Mouse (Mus musculus) stomach, embryonic 15.5 days (tissue): ENCODE data around the gene Psmd14. TPM values are rescaled to one million over a fixed set of nuclear protein-coding genes. Genes with fewer than 3 reads are reported as not detected.

ENCODE experiments used
- ATAC-seq: fragments of 200-750 bp; cut with Nextera tagmentation; 2 replicates; pipeline ENCODE4 v1.8.0; 2017; ENCODE audit warnings: low read depth, moderate number of reproducible peaks, moderate TSS enrichment; ENCODE audit not compliant: insufficient read depth, low FRiP score
- H3K27ac ChIP-seq: fragments of 300-500 bp; sonication (generic); 2 replicates; pipeline ENCODE4 v1.5.1; 2015; ENCODE audit warnings: mild to moderate bottlenecking, inconsistent platforms
- H3K27me3 ChIP-seq: fragments of 300-500 bp; sonication (generic); replicated peaks from 2 replicates; pipeline ENCODE4 v1.6.1; 2015; ENCODE audit warnings: inconsistent platforms
- H3K36me3 ChIP-seq: fragments of 300-500 bp; sonication (generic); 2 replicates; pipeline ENCODE4 v1.6.1; 2015; ENCODE audit warnings: inconsistent platforms
- H3K4me1 ChIP-seq: fragments of 300-500 bp; sonication (generic); 2 replicates; pipeline ENCODE4 v1.6.1; 2015; ENCODE audit warnings: inconsistent platforms
- H3K4me2 ChIP-seq: fragments of 300-500 bp; sonication (generic); 2 replicates; pipeline ENCODE4 v1.6.1; 2015; ENCODE audit warnings: mild to moderate bottlenecking, inconsistent platforms
- H3K4me3 ChIP-seq: fragments of 300-500 bp; sonication (generic); replicated peaks from 2 replicates; pipeline ENCODE4 v1.5.1; 2015; ENCODE audit warnings: inconsistent platforms
- H3K9ac ChIP-seq: fragments of 300-500 bp; sonication (generic); 2 replicates; pipeline ENCODE4 v1.6.1; 2015; ENCODE audit warnings: inconsistent platforms
- H3K9me3 ChIP-seq: fragments of 300-500 bp; sonication (generic); 2 replicates; pipeline ENCODE4 v1.6.1; 2016; ENCODE audit warnings: inconsistent platforms
- WGBS: fragments of 180-500 bp; shearing (Covaris S2); methylation state at CpG from one replicate; pipeline ENCODE4 v1.1.7; 2015; 5-methylcytosine and 5-hydroxymethylcytosine counted together
- polyA plus RNA-seq: library from polyadenylated mRNA; unstranded; fragments of >200 nt; fragmentation: Nextera tagmentation; extraction: Ambion mirVana; gene quantifications from 2 replicates; pipeline ENCODE4 v1.2.1, GENCODE M21; 2015

Psmd14 gene
- polyA plus RNA-seq, 1 experiment from 2014 or later = 180 TPM

DNA sequence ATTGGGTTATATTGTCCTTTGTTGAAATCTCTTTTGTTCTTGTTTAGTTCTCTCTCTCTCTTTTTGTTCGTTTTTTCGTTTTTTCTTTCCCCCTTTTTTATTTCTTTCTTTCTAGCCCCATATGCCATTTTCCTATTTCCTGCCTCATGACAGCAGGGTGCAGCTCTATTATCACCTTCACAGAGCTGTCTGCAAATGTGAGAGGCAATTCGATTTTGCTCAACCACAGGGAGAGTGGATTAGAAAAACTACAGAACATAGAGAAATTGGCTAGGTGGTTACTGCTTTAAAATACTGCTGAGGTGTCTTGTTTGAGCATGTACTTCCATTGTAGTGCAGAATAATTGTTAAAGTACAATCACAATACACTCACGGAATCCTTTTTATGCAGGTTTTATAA lies 54.0 kb downstream of the Psmd14 start:
- H3K9me3 ChIP-seq = no peaks in the 10 kb centered on the region
- H3K27ac ChIP-seq = no peak overlapping the region
- H3K9ac ChIP-seq = no peak overlapping the region
- no peaks in the 10 kb centered on the region for H3K36me3 ChIP-seq
- no peak overlapping the region for H3K4me3 ChIP-seq
- H3K27me3 ChIP-seq = no peaks in the 10 kb centered on the region
- ATAC-seq = no peak
- 74% methylated on average over 4 of the region's 4 CpGs for WGBS
- H3K4me1 ChIP-seq = no peaks in the 10 kb centered on the region
- no peak overlapping the region for H3K4me2 ChIP-seq

DNA sequence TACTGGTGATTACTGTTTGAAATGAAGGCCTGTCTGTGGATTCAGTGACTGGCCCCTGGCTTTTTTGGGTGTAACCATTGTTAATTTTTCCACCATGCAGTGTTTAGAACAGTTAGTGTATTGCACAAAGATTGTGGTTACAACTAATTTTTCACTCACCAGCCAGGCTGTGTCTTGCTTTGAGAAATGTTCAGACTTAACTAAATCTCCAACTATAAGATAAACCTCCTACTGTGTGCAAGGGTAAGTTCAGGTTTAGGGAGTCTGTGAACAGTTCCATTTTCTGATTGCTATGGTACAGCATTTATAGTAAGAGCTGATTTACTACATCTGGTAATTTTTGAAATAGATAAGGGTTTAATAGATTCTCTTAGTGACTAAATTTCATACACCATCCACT lies 69.3 kb downstream of the Psmd14 start:
- no peaks in the 10 kb centered on the region for H3K4me1 ChIP-seq
- H3K27ac ChIP-seq = no peak overlapping the region

DNA sequence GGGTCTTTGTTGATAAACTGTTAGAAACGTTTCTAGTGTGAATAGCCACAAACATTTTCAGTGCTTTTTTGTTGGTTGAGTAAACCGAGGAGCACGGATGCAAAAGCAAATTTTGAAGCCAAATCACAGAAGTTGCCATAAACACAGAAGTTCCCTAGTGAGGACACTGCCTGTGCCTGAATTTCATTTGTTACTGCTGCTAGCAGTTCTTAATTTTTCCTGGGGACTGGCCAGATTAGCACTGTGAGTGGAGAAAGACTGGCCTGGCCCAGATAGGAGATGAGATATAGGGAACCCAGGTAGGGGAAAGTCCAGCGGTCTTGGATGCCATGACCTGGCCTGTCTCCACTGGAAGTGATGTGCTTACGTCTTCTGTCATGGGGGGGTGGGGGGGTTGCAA lies 83.5 kb downstream of the Psmd14 start:
- ATAC-seq = no peak
- no peaks in the 10 kb centered on the region for H3K27me3 ChIP-seq
- no peak overlapping the region for H3K4me2 ChIP-seq
- H3K4me1 ChIP-seq = no peaks in the 10 kb centered on the region
- no peaks in the 10 kb centered on the region for H3K36me3 ChIP-seq
- no peak overlapping the region for H3K4me3 ChIP-seq
- H3K9me3 ChIP-seq = no peaks in the 10 kb centered on the region
- H3K9ac ChIP-seq = no peak overlapping the region
- 66% methylated on average over 5 of the region's 5 CpGs for WGBS
- H3K27ac ChIP-seq = no peak overlapping the region

More for the DNA sequence above, 69.3 kb downstream of the Psmd14 start:
- Histone ChIP-seq H3K9ac (no peak overlapping the region), H3K27me3 (no peaks in the 10 kb centered on the region), H3K9me3 (no peaks in the 10 kb centered on the region), H3K36me3 (peaks cover 8% of the 10 kb centered on the region; the same call in 1 of the 2 replicates), H3K4me3 (no peak overlapping the region), H3K4me2 (no peak overlapping the region)
- no peak for ATAC-seq

DNA sequence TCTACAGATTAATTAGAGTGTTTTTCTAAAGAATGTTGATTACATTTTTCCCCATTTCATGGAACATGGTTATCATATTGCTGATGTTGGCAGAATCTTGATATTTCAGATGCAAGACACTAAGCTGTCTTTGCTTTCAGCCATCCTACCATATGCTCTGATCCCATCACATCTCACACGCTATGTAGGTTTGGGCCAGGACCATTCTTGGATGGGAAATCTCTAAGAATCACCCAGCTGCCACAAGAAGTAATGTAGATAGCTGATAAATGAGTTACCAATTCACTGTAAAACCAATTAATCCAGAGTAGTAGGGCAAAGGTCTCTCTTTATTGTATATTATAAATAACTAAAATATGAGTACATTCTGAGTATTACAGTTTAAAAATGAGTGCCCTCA lies 86.6 kb downstream of the Psmd14 start:
- H3K36me3 ChIP-seq = no peaks in the 10 kb centered on the region
- 94% methylated on average over 1 of the region's 1 CpGs for WGBS
- H3K4me2 ChIP-seq = no peak overlapping the region
- no peak overlapping the region for H3K4me3 ChIP-seq
- no peak overlapping the region for H3K9ac ChIP-seq
- no peak for ATAC-seq
- H3K4me1 ChIP-seq = no peaks in the 10 kb centered on the region
- no peaks in the 10 kb centered on the region for H3K9me3 ChIP-seq
- no peak overlapping the region for H3K27ac ChIP-seq
- H3K27me3 ChIP-seq = peaks cover 14% of the 10 kb centered on the region

DNA sequence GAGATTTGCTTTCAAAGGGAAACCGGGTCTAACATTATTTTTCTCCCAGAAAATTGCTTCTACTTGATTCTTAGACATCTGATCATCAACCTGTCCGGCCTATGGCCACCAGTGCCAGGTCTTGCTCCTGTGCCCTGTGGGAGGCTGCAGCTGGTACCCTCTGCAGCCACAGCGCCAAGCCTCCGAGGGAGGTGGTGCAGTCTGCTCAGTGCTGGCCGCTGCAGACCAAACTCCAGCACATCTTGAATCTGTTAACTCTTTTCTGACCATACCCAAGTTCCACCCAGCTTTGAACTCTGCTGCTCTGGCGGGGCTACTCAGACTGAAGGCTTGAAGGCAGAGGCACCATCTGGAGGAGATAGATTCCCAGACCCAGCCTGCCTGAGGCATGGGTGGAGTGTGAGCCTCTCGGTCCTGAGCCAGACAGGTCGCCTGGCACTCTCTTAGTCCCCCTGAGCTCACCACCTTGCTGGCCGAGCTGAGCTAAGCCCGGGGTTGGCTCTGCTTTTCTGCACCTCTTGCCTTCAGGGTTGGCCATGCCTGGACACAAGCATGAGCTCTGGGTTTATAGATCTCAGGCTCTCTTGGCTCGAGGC lies 91.3 kb downstream of the Psmd14 start, which contains the start of gene Tbr1:
Tbr1 (plus strand) TSS at position 275 of the 596 bp plus-strand sequence.
- Histone ChIP-seq H3K36me3 (no peaks in the 10 kb centered on the region), H3K4me2 (no peak within 1 kb of the TSS), H3K9ac (no peak within 1 kb of the TSS), H3K4me3 (no peak within 1 kb of the TSS), H3K27ac (no peak within 1 kb of the TSS), H3K27me3 (peaks cover 38% of the 10 kb centered on the region), H3K4me1 (peaks cover 7% of the 10 kb centered on the region; the same call in 1 of the 2 replicates), H3K9me3 (no peaks in the 10 kb centered on the region)
- no peak for ATAC-seq
- WGBS = 12% methylated on average over 11 of the region's 11 CpGs

DNA sequence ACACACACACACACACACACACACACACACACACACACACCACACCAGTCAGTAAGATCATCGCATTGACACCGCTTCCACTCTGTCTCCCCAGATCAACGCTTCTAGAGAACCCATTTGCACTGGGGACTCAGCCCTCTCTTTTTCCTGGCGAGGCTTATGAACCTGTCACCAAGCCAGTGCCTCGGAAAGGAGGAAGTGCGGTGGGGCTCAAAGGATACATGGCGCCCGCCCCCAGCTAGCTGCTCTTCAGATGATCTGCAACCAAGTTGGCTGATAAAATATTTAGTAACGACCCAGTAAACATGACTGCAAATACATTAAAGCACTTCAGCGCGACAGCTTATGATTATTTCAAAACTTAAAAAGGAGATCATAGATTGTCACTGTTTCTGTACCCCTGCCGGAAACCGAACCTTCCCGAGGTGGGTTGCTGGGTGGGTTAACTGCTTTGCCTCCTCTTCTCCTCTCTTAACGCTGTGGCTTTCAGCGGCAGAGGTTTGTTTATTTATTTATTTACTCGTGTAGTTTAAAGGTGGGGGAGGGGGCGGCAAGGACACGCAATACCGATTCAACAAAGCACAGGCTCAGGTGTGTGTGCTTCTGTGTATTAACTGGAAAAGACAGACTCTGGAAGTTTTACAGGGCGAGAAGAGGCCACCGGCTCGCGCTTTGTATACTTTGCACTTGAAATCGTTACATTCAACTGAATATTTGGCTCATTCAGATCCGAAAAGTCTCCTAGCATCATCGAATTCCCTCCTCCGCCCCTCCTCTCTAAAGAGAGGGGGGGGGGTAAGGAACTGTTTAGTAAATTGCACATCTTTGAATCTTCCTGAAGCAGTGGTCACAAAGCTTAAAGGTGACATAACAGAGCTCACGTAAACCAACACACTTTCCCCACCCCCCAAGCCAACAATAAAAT lies 92.2 kb downstream of the Psmd14 start:
- WGBS = 2% methylated on average over 28 of the region's 29 CpGs
- H3K4me2 ChIP-seq = no peak overlapping the region
- no peak overlapping the region for H3K9ac ChIP-seq
- ATAC-seq = no peak
- H3K27ac ChIP-seq = no peak overlapping the region
- no peaks in the 10 kb centered on the region for H3K36me3 ChIP-seq
- peaks cover 40% of the 10 kb centered on the region for H3K27me3 ChIP-seq
- no peak overlapping the region for H3K4me3 ChIP-seq
- H3K9me3 ChIP-seq = no peaks in the 10 kb centered on the region
- H3K4me1 ChIP-seq = peaks cover 7% of the 10 kb centered on the region; the same call in 1 of the 2 replicates

DNA sequence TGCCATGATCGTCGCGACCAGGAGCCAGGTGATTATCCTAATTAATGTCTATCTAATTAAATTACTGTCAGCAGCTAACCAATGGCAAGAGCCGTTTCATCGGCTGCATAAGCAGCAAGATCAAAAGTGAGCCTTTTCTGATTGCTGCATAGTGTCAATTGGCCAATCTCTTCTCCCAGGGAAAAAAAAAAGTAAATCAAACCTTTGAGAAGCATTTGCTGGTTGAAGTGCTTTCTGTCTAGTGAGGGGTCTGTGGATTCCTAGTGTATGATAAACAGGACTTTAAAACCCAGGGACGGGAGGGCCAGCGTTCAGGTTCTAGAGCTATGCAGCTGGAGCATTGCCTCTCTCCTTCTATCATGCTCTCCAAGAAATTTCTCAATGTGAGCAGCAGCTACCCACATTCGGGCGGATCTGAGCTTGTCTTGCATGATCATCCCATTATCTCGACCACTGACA lies 92.9 kb downstream of the Psmd14 start:
- ATAC-seq = no peak
- Histone ChIP-seq H3K4me2 (no peak overlapping the region), H3K27ac (no peak overlapping the region), H3K36me3 (no peaks in the 10 kb centered on the region), H3K9me3 (no peaks in the 10 kb centered on the region), H3K9ac (no peak overlapping the region), H3K4me1 (peaks cover 7% of the 10 kb centered on the region; the same call in 1 of the 2 replicates), H3K27me3 (peaks cover 47% of the 10 kb centered on the region), H3K4me3 (no peak overlapping the region)
- WGBS = 4% methylated on average over 10 of the region's 10 CpGs

DNA sequence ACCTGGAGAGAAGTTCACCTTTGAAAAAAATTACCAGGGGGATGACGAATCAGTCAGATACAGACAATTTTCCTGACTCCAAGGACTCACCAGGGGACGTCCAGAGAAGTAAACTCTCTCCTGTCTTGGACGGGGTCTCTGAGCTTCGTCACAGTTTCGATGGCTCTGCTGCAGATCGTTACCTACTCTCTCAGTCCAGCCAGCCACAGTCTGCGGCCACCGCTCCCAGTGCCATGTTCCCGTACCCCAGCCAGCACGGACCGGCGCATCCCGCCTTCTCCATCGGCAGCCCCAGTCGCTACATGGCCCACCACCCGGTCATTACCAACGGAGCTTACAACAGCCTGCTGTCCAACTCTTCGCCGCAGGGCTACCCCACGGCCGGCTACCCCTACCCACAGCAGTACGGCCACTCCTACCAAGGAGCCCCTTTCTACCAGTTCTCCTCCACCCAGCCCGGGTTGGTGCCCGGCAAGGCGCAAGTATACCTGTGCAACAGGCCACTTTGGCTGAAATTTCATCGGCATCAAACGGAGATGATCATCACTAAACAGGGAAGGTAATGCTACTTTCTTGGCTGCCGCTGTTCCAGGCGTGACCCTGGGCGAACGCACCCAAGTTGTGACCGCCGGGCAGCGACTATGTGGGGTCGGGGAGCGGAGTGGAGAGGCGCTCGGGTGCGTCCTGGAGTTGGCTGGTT lies 93.5 kb downstream of the Psmd14 start:
- H3K4me2 ChIP-seq = peak overlapping the region; percentile 14; the same call in 1 of the 2 replicates
- H3K27me3 ChIP-seq = peaks cover 53% of the 10 kb centered on the region

DNA sequence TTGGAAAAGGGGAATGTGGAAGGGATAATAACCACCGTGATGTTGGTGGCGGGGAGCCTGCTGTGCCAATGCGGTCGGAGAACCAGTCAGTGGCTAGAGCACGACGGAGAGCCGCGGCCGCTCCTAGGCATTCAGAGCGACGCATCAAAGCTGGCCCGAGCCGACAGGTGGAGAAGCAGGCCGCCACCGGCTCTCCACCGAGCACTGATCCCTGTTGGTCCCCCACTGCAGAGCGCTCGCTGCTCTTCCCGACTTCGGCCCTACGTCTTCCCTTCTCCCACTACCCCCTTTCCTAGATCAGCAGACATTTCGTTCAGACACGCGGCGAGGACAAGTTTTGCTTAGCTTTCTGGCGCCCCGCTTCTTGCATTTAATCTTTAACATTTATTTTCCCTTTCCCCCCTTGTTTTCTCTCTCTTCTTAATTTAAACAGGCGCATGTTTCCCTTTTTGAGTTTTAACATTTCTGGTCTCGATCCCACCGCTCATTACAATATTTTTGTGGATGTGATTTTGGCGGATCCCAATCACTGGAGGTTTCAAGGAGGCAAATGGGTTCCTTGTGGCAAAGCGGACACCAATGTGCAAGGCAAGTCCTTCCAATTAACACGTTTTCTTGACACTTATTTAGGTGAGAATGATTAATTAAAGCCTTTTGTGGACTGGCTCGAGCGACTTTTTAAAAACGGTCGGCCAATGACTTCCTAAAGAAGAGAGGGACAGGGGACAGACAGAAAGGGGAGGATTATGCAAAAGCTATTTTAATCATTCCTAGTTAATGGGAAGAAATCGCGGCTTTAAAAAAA lies 94.2 kb downstream of the Psmd14 start:
- H3K4me3 ChIP-seq = 0 out of 2 replicates have a peak overlapping the region, but pooled peaks have one; percentile 2
- ATAC-seq = no peak
- peaks cover 60% of the 10 kb centered on the region for H3K27me3 ChIP-seq
- no peak overlapping the region for H3K27ac ChIP-seq
- peaks cover 7% of the 10 kb centered on the region; the same call in 1 of the 2 replicates for H3K4me1 ChIP-seq
- H3K9ac ChIP-seq = no peak overlapping the region
- H3K4me2 ChIP-seq = peak overlapping the region; percentile 4; the same call in 1 of the 2 replicates
- no peaks in the 10 kb centered on the region for H3K36me3 ChIP-seq
- WGBS = 1% methylated on average over 39 of the region's 39 CpGs
- no peaks in the 10 kb centered on the region for H3K9me3 ChIP-seq

More for the DNA sequence above, 93.5 kb downstream of the Psmd14 start:
- H3K36me3 ChIP-seq = no peaks in the 10 kb centered on the region
- 0 out of 2 replicates have a peak overlapping the region, but pooled peaks have one; percentile 3 for H3K4me3 ChIP-seq
- peaks cover 7% of the 10 kb centered on the region; the same call in 1 of the 2 replicates for H3K4me1 ChIP-seq
- ATAC-seq = peak; percentile 39; the same call in 1 of the 2 replicates
- H3K9me3 ChIP-seq = no peaks in the 10 kb centered on the region
- under 1% methylated on average over 39 of the region's 39 CpGs for WGBS
- H3K27ac ChIP-seq = no peak overlapping the region
- H3K9ac ChIP-seq = no peak overlapping the region

DNA sequence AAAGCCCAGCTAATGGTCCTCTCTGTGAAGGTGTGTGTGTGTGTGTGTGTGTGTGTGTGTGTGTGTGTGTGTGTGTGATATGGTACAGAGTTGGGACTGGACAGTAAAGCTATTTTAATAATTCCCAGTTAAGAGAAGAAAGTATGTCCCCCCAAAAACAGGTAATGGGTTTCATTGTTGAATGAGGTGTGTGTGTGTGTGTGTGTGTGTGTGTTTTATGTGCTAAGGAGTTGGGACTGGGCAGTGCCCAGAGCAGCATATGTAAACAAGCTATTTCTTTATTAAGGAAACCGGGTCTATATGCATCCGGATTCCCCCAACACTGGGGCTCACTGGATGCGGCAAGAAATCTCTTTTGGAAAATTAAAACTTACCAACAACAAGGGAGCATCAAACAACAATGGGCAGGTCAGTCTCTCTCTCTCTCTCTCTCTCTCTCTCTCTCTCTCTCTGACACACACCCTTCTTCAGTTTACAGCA lies 94.9 kb downstream of the Psmd14 start:
- Histone ChIP-seq H3K4me3 (no peak overlapping the region), H3K36me3 (no peaks in the 10 kb centered on the region), H3K9me3 (no peaks in the 10 kb centered on the region), H3K4me2 (no peak overlapping the region), H3K27me3 (peaks cover 67% of the 10 kb centered on the region), H3K27ac (no peak overlapping the region), H3K4me1 (peaks cover 8% of the 10 kb centered on the region), H3K9ac (no peak overlapping the region)
- WGBS = 3% methylated on average over 3 of the region's 3 CpGs
- ATAC-seq = no peak

DNA sequence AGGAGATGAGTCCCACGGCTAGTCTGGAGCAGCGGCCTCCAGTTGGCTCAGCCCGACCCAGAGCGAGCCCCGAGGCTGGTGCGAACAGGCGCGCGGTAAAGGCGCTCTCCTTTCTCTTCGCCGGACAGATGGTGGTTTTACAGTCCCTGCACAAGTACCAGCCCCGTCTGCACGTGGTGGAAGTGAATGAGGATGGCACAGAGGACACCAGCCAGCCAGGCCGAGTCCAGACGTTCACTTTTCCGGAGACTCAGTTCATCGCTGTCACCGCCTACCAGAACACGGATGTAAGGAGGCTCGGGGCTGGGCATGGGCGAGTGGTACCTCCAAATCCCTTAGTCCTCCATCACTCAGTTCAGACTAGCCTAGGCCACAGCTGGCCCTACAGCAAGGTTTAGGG lies 95.7 kb downstream of the Psmd14 start:
- H3K27me3 ChIP-seq = peaks cover 69% of the 10 kb centered on the region

More for the DNA sequence above, 95.7 kb downstream of the Psmd14 start:
- no peak for ATAC-seq
- no peaks in the 10 kb centered on the region for H3K9me3 ChIP-seq
- no peaks in the 10 kb centered on the region for H3K36me3 ChIP-seq
- peaks cover 16% of the 10 kb centered on the region for H3K4me1 ChIP-seq
- H3K4me3 ChIP-seq = no peak overlapping the region
- 2% methylated on average over 22 of the region's 22 CpGs for WGBS
- no peak overlapping the region for H3K27ac ChIP-seq
- no peak overlapping the region for H3K4me2 ChIP-seq
- no peak overlapping the region for H3K9ac ChIP-seq
